Comparison of ENCODE assay signal across 14 mouse cellular contexts in the genomic region with DNA sequence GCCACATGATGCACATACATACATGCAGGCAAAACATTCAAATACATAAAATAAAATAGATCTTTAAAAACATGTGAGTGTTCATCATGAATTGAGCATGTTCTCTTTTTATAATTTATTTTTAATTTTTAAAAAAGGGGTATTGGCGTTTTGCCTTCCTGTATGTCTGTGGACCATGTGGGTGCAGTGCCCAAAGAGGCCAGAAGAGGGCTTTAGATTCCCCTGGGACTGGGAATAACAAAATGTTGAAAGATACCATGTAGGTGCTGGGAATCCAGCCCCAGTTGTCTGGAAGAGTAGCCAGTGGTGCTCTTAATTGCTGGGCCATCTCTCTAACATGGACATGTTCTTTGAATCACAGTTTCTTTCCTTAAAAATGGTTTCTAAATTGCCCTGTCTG.
DNase-seq lines count a peak whose midpoint lies in the region; ATAC-seq and TF ChIP-seq lines count a peak whose summit lies in the region.
"Had no signal": no experiment of that assay in that cellular context is flagged by ENCODE, and none has a peak within 500 bp of the region (broad histone marks: within the 10 kb centered on the region; RNA-seq: fewer than 3 reads in every experiment).

No protein-coding gene starts in this region.

- no peak overlapping the region for H3K9ac ChIP-seq in kidney, postnatal 0 days (ENCODE audit: low read depth, low read length)
- H3K9ac ChIP-seq in stomach, postnatal 0 days (ENCODE audit: low read length) = no peak overlapping the region
- H3K9ac ChIP-seq: heart, embryonic 13.5 days; neural tube, embryonic 12.5 days; stomach, embryonic 15.5 days had no signal

- no peak overlapping the region for H3K4me2 ChIP-seq in kidney, postnatal 0 days (ENCODE audit: low read length)
- H3K4me2 ChIP-seq in stomach, postnatal 0 days (replicated peaks; ENCODE audit: low read depth) = no peak overlapping the region
- H3K4me2 ChIP-seq: heart, embryonic 13.5 days; midbrain, embryonic 11.5 days; neural tube, embryonic 12.5 days; stomach, embryonic 15.5 days had no signal

- no peaks in the 10 kb centered on the region for H3K9me3 ChIP-seq in kidney, postnatal 0 days (replicated peaks; ENCODE audit: low read length)
- H3K9me3 ChIP-seq in stomach, postnatal 0 days (ENCODE audit: control insufficient read depth, low read length) = no peaks in the 10 kb centered on the region
- no peaks in the 10 kb centered on the region for H3K9me3 ChIP-seq in limb, embryonic 10.5 days (replicated peaks)
- H3K9me3 ChIP-seq: embryonic facial prominence, embryonic 10.5 days; heart, embryonic 13.5 days; neural tube, embryonic 12.5 days; stomach, embryonic 15.5 days had no signal

- no peak overlapping the region for H3K27ac ChIP-seq in kidney, postnatal 0 days
- no peak overlapping the region for H3K27ac ChIP-seq in stomach, postnatal 0 days (replicated peaks)
- H3K27ac ChIP-seq in limb, embryonic 10.5 days = no peak overlapping the region
- H3K27ac ChIP-seq: embryonic facial prominence, embryonic 10.5 days; heart, embryonic 13.5 days; neural tube, embryonic 12.5 days; stomach, embryonic 15.5 days had no signal

- no peaks in the 10 kb centered on the region for H3K36me3 ChIP-seq in kidney, postnatal 0 days (ENCODE audit: insufficient read depth, low read length)
- no peaks in the 10 kb centered on the region for H3K36me3 ChIP-seq in stomach, postnatal 0 days (ENCODE audit: control insufficient read depth, insufficient read depth, low read length)
- peaks cover 22% of the 10 kb centered on the region for H3K36me3 ChIP-seq in limb, embryonic 10.5 days
- H3K36me3 ChIP-seq: stomach, embryonic 15.5 days had no signal

- ATAC-seq in CD4-positive, CD25-positive, alpha-beta regulatory T cell, adult 4 months = no peak
- ATAC-seq in kidney, postnatal 0 days (replicated peaks; ENCODE audit: low FRiP score, low read depth) = no peak
- no peak for ATAC-seq in stomach, postnatal 0 days (ENCODE audit: low FRiP score, low TSS enrichment)

- H3K4me1 ChIP-seq in kidney, postnatal 0 days (replicated peaks; ENCODE audit: insufficient read depth, low read length) = no peaks in the 10 kb centered on the region
- H3K4me1 ChIP-seq in stomach, postnatal 0 days (replicated peaks; ENCODE audit: control insufficient read depth, insufficient read depth) = no peaks in the 10 kb centered on the region
- H3K4me1 ChIP-seq in limb, embryonic 10.5 days = peaks cover 4% of the 10 kb centered on the region; the same call in 1 of the 2 replicates
- H3K4me1 ChIP-seq: embryonic facial prominence, embryonic 10.5 days; neural tube, embryonic 12.5 days had no signal

- H3K4me3 ChIP-seq in kidney, postnatal 0 days (replicated peaks; ENCODE audit: low read depth, low read length) = no peak overlapping the region
- no peak overlapping the region for H3K4me3 ChIP-seq in stomach, postnatal 0 days (ENCODE audit: low read depth, low read length)
- no peak overlapping the region for H3K4me3 ChIP-seq in limb, embryonic 10.5 days
- H3K4me3 ChIP-seq: embryonic facial prominence, embryonic 10.5 days; heart, embryonic 13.5 days; neural tube, embryonic 12.5 days; stomach, embryonic 15.5 days had no signal

- TF ChIP-seq EP300 in stomach, postnatal 0 days (optimal IDR thresholded peaks at IDR 0.05) = no peak

- peak; percentile 53 for TF ChIP-seq CTCF in kidney, postnatal 0 days (IDR thresholded peaks at IDR 0.05; ENCODE audit: low read depth)
- TF ChIP-seq CTCF in stomach, postnatal 0 days (IDR thresholded peaks at IDR 0.05; ENCODE audit: low read depth) = peak; percentile 55

- DNase-seq in CD4-positive, CD25-positive, alpha-beta regulatory T cell, adult 2 months (ENCODE audit: low read depth, low spot score) = peak; percentile 41
- no peak for DNase-seq in kidney, postnatal 0 days (ENCODE audit: low spot score)
- DNase-seq in kidney, postnatal 14 days = no peak
- DNase-seq in right cerebral cortex, postnatal 14 days = peak; percentile 27
- DNase-seq in right cerebral cortex, postnatal 25 days = no peak
- no peak for DNase-seq in stomach, postnatal 0 days (ENCODE audit: low spot score)
- no peak for DNase-seq in limb, embryonic 10.5 days (ENCODE audit: low spot score)
- DNase-seq: cerebellum, adult 11-12 months had no signal

- no peaks in the 10 kb centered on the region for H3K27me3 ChIP-seq in kidney, postnatal 0 days (ENCODE audit: insufficient read depth, low read length)
- H3K27me3 ChIP-seq in stomach, postnatal 0 days (ENCODE audit: control insufficient read depth, insufficient read depth, low read length) = no peaks in the 10 kb centered on the region
- no peaks in the 10 kb centered on the region for H3K27me3 ChIP-seq in limb, embryonic 10.5 days (ENCODE audit: low read depth, poor library complexity, severe bottlenecking)
- H3K27me3 ChIP-seq: heart, embryonic 13.5 days; neural tube, embryonic 12.5 days; stomach, embryonic 15.5 days had no signal

- WGBS in kidney, postnatal 0 days = 100% methylated on average over 1 of the region's 1 CpGs
- WGBS in stomach, postnatal 0 days = 100% methylated on average over 1 of the region's 1 CpGs
- WGBS in limb, embryonic 10.5 days = 92% methylated on average over 1 of the region's 1 CpGs

Comparison
In these comparisons a context has a peak if more than half of its experiments do, and no peak if none do; other contexts are left out.
1. DNase-seq: peak in CD4-positive, CD25-positive, alpha-beta regulatory T cell, adult 2 months (single experiment) and right cerebral cortex, postnatal 14 days (single experiment); none in kidney, postnatal 0 days (single experiment), kidney, postnatal 14 days (single experiment), right cerebral cortex, postnatal 25 days (single experiment), stomach, postnatal 0 days (single experiment) and limb, embryonic 10.5 days (single experiment).